Mouse (Mus musculus) lung, postnatal 0 days (tissue): ENCODE measurements around the gene Prss2. TPM values are rescaled to one million over a fixed set of nuclear protein-coding genes. Genes with fewer than 3 reads are reported as not detected.

Experiments used
- ATAC-seq: fragments of 200-750 bp; cut with Nextera tagmentation; 2 replicates; pipeline ENCODE4 v1.8.0; 2017; ENCODE audit warnings: moderate library complexity
- DNase-seq: peaks from one replicate; pipeline ENCODE4 v3.0.0-alpha.2; 2016; ENCODE audit warnings: low spot score
- H3K27ac ChIP-seq: fragments of 300-500 bp; sonication (generic); 2 replicates; pipeline ENCODE4 v1.5.1; 2014; ENCODE audit warnings: antibody characterized with exemption, mild to moderate bottlenecking, low read length, mixed read lengths
- H3K27me3 ChIP-seq: fragments of 300-500 bp; sonication (generic); replicated peaks from 2 replicates; pipeline ENCODE4 v1.6.1; 2014; ENCODE audit warnings: low read length, mixed read lengths; ENCODE audit not compliant: insufficient read depth
- H3K36me3 ChIP-seq: fragments of 300-500 bp; sonication (generic); 2 replicates; pipeline ENCODE4 v1.6.1; 2014; ENCODE audit warnings: low read length, mixed read lengths; ENCODE audit not compliant: insufficient read depth
- H3K4me1 ChIP-seq: fragments of 300-500 bp; sonication (generic); 2 replicates; pipeline ENCODE4 v1.6.1; 2014; ENCODE audit warnings: antibody characterized with exemption, low read depth, low read length, mixed read lengths; ENCODE audit not compliant: insufficient read depth
- H3K4me2 ChIP-seq: fragments of 300-500 bp; sonication (generic); replicated peaks from 2 replicates; pipeline ENCODE4 v1.6.1; 2014; ENCODE audit warnings: low read depth, mild to moderate bottlenecking, low read length, moderate library complexity, mixed read lengths
- H3K4me3 ChIP-seq: fragments of 300-500 bp; sonication (generic); 2 replicates; pipeline ENCODE4 v1.5.1; 2014; ENCODE audit warnings: low read depth, low read length
- H3K9ac ChIP-seq: fragments of 300-500 bp; sonication (generic); replicated peaks from 2 replicates; pipeline ENCODE4 v1.6.1; 2014; ENCODE audit warnings: low read depth, mild to moderate bottlenecking
- H3K9me3 ChIP-seq: fragments of 300-500 bp; sonication (generic); 2 replicates; pipeline ENCODE4 v1.6.1; 2016; ENCODE audit warnings: low read length, mixed read lengths
- CTCF ChIP-seq: IDR thresholded peaks from 2 replicates; pipeline ENCODE4 v1.5.1; 2016; ENCODE audit warnings: antibody characterized with exemption, mild to moderate bottlenecking
- EP300 ChIP-seq: IDR thresholded peaks from 2 replicates; pipeline ENCODE4 v1.6.1; 2016; ENCODE audit warnings: antibody characterized with exemption, mild to moderate bottlenecking, control low read depth
- WGBS: fragments of 180-500 bp; shearing (Covaris S2); extraction: QIAGEN DNeasy Blood & Tissue Kit; methylation state at CpG from one replicate; pipeline ENCODE4 v1.1.7; 2014; 5-methylcytosine and 5-hydroxymethylcytosine counted together
- polyA plus RNA-seq: library from polyadenylated mRNA; unstranded; fragments of >200 nt; fragmentation: Nextera tagmentation; extraction: Ambion mirVana; gene quantifications from 2 replicates; pipeline ENCODE4 v1.2.1, GENCODE M21; 2015

The Prss2 gene
- polyA plus RNA-seq, 1 experiment from 2014 or later = not detected

GRCm38 (mm10) chr6:41543411-41544050 is 21.9 kb downstream of the Prss2 start:
- TF ChIP-seq CTCF = no peak
- TF ChIP-seq EP300 = no peak
- peak overlapping the region; percentile 21 for H3K4me2 ChIP-seq
- DNase-seq = no peak
- H3K4me3 ChIP-seq = no peak overlapping the region
- no peaks in the 10 kb centered on the region for H3K9me3 ChIP-seq
- H3K36me3 ChIP-seq = no peaks in the 10 kb centered on the region
- WGBS = 7% methylated on average over 28 of the region's 28 CpGs
- no peak for ATAC-seq
- no peaks in the 10 kb centered on the region for H3K4me1 ChIP-seq
- no peak overlapping the region for H3K9ac ChIP-seq
- H3K27me3 ChIP-seq = no peaks in the 10 kb centered on the region
- no peak overlapping the region for H3K27ac ChIP-seq

DNA sequence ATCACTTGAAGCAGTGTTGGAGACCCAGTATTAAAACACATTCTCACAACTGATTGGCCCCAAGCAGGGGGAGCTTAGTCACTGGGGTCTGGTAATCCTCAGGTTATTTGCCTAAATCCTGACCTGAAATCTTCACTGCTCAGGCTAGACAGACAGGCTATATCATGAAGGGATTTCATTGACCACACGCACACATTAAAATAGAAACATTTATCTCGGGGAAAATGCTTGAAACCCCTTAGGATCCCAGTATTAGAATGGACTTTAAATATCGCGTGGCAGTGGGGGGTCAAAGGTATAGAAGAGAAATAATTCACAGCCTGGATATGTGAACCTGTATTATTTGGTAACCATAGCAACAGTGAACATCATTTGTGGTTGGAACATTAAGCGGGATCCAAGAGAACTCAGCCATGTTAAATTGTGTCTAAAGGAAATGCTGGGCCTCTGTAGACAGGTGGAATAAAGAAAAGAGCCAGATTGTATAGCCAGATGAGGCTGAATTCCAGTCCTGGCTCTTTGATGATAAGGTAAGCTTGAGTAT is 22.9 kb downstream of the Prss2 start:
- Histone ChIP-seq H3K4me1 (no peaks in the 10 kb centered on the region), H3K9me3 (no peaks in the 10 kb centered on the region), H3K9ac (no peak overlapping the region), H3K27ac (no peak overlapping the region), H3K36me3 (no peaks in the 10 kb centered on the region), H3K4me2 (no peak overlapping the region), H3K27me3 (no peaks in the 10 kb centered on the region), H3K4me3 (no peak overlapping the region)
- TF ChIP-seq CTCF (no peak), EP300 (no peak)
- ATAC-seq = no peak
- 80% methylated on average over 5 of the region's 5 CpGs for WGBS
- DNase-seq = no peak

DNA sequence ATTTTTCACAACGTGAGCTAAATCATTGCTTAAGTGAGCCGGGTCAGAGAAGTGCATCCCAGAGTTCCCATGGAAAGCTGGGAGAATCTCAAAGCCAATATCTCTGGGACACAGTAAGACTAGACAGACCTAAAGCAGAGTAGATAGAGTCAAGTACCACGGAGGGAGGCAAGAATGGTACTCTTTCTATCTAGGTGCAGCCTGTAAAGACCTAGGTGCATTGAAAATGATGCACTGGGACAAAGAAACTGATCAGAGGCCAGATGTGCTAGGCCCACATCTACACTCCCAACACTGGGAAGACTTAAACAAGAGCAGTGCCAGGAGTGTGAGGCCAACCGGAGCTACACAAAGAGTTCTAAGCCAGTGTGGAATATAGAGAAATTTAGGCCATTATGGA is 23.7 kb downstream of the Prss2 start:
- ATAC-seq = no peak
- Histone ChIP-seq H3K27me3 (no peaks in the 10 kb centered on the region), H3K9me3 (no peaks in the 10 kb centered on the region)

GRCm38 (mm10) chr6:41547056-41547650 is 25.6 kb downstream of the Prss2 start:
- 69% methylated on average over 5 of the region's 5 CpGs for WGBS
- Histone ChIP-seq H3K9ac (no peak overlapping the region), H3K4me3 (no peak overlapping the region), H3K27ac (no peak overlapping the region), H3K36me3 (no peaks in the 10 kb centered on the region), H3K4me1 (no peaks in the 10 kb centered on the region), H3K9me3 (no peaks in the 10 kb centered on the region), H3K27me3 (no peaks in the 10 kb centered on the region), H3K4me2 (no peak overlapping the region)
- DNase-seq (no peak), ATAC-seq (no peak)
- TF ChIP-seq EP300 (no peak), CTCF (no peak)

More for the DNA sequence above, 23.7 kb downstream of the Prss2 start:
- Histone ChIP-seq H3K27ac (no peak overlapping the region), H3K4me2 (no peak overlapping the region), H3K9ac (no peak overlapping the region), H3K4me1 (no peaks in the 10 kb centered on the region), H3K4me3 (no peak overlapping the region), H3K36me3 (no peaks in the 10 kb centered on the region)
- 78% methylated on average over 4 of the region's 4 CpGs for WGBS
- no peak for DNase-seq
- no peak for TF ChIP-seq EP300
- TF ChIP-seq CTCF = no peak

- no peak for DNase-seq
- H3K4me1 ChIP-seq = no peaks in the 10 kb centered on the region
- H3K4me2 ChIP-seq = no peak overlapping the region
- 52% methylated on average over 1 of the region's 1 CpGs for WGBS
- H3K27me3 ChIP-seq = no peaks in the 10 kb centered on the region
- ATAC-seq = no peak
- no peak for TF ChIP-seq CTCF
- no peak for TF ChIP-seq EP300
- H3K27ac ChIP-seq = no peak overlapping the region
- H3K4me3 ChIP-seq = no peak overlapping the region
- no peaks in the 10 kb centered on the region for H3K9me3 ChIP-seq
- H3K9ac ChIP-seq = no peak overlapping the region
- H3K36me3 ChIP-seq = no peaks in the 10 kb centered on the region
Observed at GRCm38 (mm10) chr6:41548286-41548685, 26.7 kb downstream of the Prss2 start.

DNA sequence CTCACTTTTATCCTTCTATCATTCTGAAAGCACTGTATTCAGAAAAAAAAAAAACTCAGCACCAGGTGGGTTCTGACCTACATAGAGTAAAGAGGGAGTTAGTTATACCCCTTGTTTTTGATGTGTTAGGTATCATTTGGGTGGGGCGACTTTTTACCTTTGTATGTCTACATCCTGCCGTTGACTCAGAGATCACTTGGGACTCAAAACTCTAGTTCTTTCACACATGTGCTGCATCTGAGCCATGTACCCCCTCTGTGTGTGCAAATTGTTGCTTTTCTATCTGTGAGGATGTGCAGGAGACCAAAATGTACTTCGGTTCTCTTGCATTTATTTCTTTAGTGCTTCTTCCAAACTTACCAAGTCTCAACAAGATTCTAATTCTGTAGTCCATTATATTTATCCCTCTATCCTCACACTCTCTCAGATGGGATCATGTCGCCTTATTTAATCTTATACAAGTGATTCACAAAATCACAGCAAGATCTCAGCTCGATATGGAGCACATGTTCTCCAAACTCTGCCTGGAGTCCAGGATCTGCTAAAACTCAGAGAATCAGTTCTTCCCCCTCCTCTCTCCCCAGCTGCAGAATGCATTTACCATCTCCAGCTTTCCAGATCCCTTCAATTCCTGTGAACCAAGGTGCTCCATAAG is 31.9 kb downstream of the Prss2 start:
- no peak overlapping the region for H3K4me2 ChIP-seq
- H3K4me3 ChIP-seq = no peak overlapping the region
- no peaks in the 10 kb centered on the region for H3K27me3 ChIP-seq
- TF ChIP-seq EP300 (no peak), CTCF (no peak)
- WGBS = 78% methylated on average over 5 of the region's 5 CpGs
- H3K27ac ChIP-seq = no peak overlapping the region
- no peak for ATAC-seq
- no peak for DNase-seq
- H3K4me1 ChIP-seq = no peaks in the 10 kb centered on the region
- no peaks in the 10 kb centered on the region for H3K36me3 ChIP-seq
- no peak overlapping the region for H3K9ac ChIP-seq
- H3K9me3 ChIP-seq = no peaks in the 10 kb centered on the region
